Mouse (Mus musculus) C2C12 (cell line): ENCODE data around the gene Bmp8b.

ENCODE experiments used
- CEBPB ChIP-seq: IDR thresholded peaks from one replicate; pipeline ENCODE4 v1.6.1; 2011; ENCODE audit warnings: low read depth, mild to moderate bottlenecking, control low read depth, moderate library complexity
- CTCF ChIP-seq: IDR thresholded peaks from one replicate; pipeline ENCODE4 v1.5.1; 2011; ENCODE audit not compliant: control insufficient read depth, insufficient read depth, insufficient read length
- FOSL1 ChIP-seq: IDR thresholded peaks from one replicate; pipeline ENCODE4 v1.8.0; 2011; ENCODE audit warnings: mild to moderate bottlenecking, low read length; ENCODE audit not compliant: poor library complexity, insufficient read depth, severe bottlenecking
- MAX ChIP-seq: IDR thresholded peaks from one replicate; pipeline ENCODE4 v1.6.1; 2011; ENCODE audit warnings: mild to moderate bottlenecking, control low read depth
- MYOD1 ChIP-seq: IDR thresholded peaks from one replicate; pipeline ENCODE4 v1.6.1; 2011; ENCODE audit warnings: low read depth; ENCODE audit not compliant: control insufficient read depth, insufficient read length
- MYOG ChIP-seq: IDR thresholded peaks from one replicate; pipeline ENCODE4 v1.6.1; 2011; ENCODE audit not compliant: control insufficient read depth, insufficient read length; ENCODE audit errors: extremely low read depth
- USF1 ChIP-seq: IDR thresholded peaks from one replicate; pipeline ENCODE4 v1.6.1; 2011; ENCODE audit warnings: low read depth, mild to moderate bottlenecking, control low read depth, moderate library complexity

- TF ChIP-seq CTCF (no peak), USF1 (no peak), MYOG (no peak), MAX (no peak), MYOD1 (no peak), FOSL1 (no peak), CEBPB (no peak)
These were observed 50.9 kb downstream of the Bmp8b start for GRCm38 (mm10) chr4:123155840-123156239.
